Mouse (Mus musculus) heart, embryonic 14.5 days (tissue): ENCODE data around the gene Cttn. TPM values are rescaled to one million over a fixed set of nuclear protein-coding genes. Genes with fewer than 3 reads are reported as not detected.

ENCODE experiments used
- ATAC-seq: fragments of 200-750 bp; cut with Nextera tagmentation; 2 replicates; pipeline ENCODE4 v1.8.0; 2017; ENCODE audit warnings: low read depth, moderate TSS enrichment; ENCODE audit not compliant: insufficient number of reproducible peaks, insufficient read depth, low FRiP score
- H3K27ac ChIP-seq, 2 experiments: fragments of 200-500 bp in 1 of 2; fragments of 300-500 bp in 1 of 2; sonication (generic) in 1 of 2; replicated peaks in 1 of 2; 2 replicates each; pipeline ENCODE4 v1.5.1; 2012 to 2014; ENCODE audit warnings: low read depth in 2 of 2, low read length in 2 of 2, control low read depth in 1 of 2, mild to moderate bottlenecking in 1 of 2, mixed read lengths in 1 of 2; ENCODE audit not compliant: control insufficient read depth in 1 of 2, insufficient read depth in 1 of 2
- H3K27me3 ChIP-seq: fragments of 300-500 bp; sonication (generic); 2 replicates; pipeline ENCODE4 v1.6.1; 2014; ENCODE audit warnings: mild to moderate bottlenecking, low read length, control low read depth; ENCODE audit not compliant: control insufficient read depth, insufficient read depth
- H3K36me3 ChIP-seq: fragments of 300-500 bp; sonication (generic); 2 replicates; pipeline ENCODE4 v1.6.1; 2014; ENCODE audit warnings: mild to moderate bottlenecking, control low read depth, low read length, mixed read lengths; ENCODE audit not compliant: control insufficient read depth, insufficient read depth
- H3K4me1 ChIP-seq, 2 experiments: fragments of 200-500 bp in 1 of 2; fragments of 300-500 bp in 1 of 2; sonication (generic) in 1 of 2; 2 replicates each; pipeline ENCODE4 v1.6.1; 2012 to 2014; ENCODE audit warnings: low read length in 2 of 2, control low read depth in 1 of 2, mixed read lengths in 1 of 2; ENCODE audit not compliant: control insufficient read depth in 2 of 2, insufficient read depth in 2 of 2
- H3K4me2 ChIP-seq: fragments of 300-500 bp; sonication (generic); 2 replicates; pipeline ENCODE4 v1.6.1; 2014; ENCODE audit warnings: mild to moderate bottlenecking, low read length
- H3K4me3 ChIP-seq, 2 experiments: fragments of 200-500 bp in 1 of 2; fragments of 300-500 bp in 1 of 2; sonication (generic) in 1 of 2; 2 replicates each; pipeline ENCODE4 v1.5.1; 2012 to 2014; ENCODE audit warnings: low read length in 2 of 2, mild to moderate bottlenecking in 2 of 2, control low read depth in 1 of 2, low read depth in 1 of 2, moderate library complexity in 1 of 2; ENCODE audit not compliant: control insufficient read depth in 1 of 2, insufficient read depth in 1 of 2
- H3K9ac ChIP-seq: fragments of 300-500 bp; sonication (generic); 2 replicates; pipeline ENCODE4 v1.6.1; 2014; ENCODE audit warnings: mild to moderate bottlenecking, low read length
- H3K9me3 ChIP-seq: fragments of 300-500 bp; sonication (generic); 2 replicates; pipeline ENCODE4 v1.6.1; 2016; ENCODE audit warnings: low read length, control low read depth; ENCODE audit not compliant: control insufficient read depth
- WGBS: fragments of 180-500 bp; shearing (Covaris S2); extraction: QIAGEN DNeasy Blood & Tissue Kit; methylation state at CpG from one replicate; pipeline ENCODE4 v1.1.7; 2014; 5-methylcytosine and 5-hydroxymethylcytosine counted together
- polyA plus RNA-seq: library from polyadenylated mRNA; unstranded; fragments of >200 nt; fragmentation: Nextera tagmentation; extraction: Ambion mirVana; gene quantifications from 2 replicates; pipeline ENCODE4 v1.2.1, GENCODE M21; 2014

The Cttn gene
- polyA plus RNA-seq, 1 experiment from 2014 or later, result 121 TPM

DNA sequence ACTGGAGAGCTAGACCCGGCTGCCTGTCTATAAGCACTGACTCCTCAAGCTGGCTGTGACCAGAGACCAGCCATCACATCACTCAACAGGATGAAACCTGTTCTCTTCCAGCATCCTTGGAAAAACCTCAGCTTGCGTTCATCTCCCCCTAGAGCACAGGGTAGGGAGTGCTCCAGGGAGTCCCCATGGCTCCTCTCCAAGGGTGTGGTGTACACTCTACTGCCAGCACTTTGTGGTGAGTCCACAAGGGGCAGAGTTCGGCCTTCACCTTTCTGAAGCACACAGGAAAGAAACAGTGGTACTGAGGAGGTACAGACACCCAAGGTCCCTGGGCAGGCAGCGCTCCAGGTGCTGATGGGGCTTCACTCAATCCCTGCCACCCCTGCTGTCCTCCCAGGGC lies 55.0 kb downstream of the Cttn start:
- no peak overlapping the region for H3K4me3 ChIP-seq
- H3K4me2 ChIP-seq, result no peak overlapping the region
- WGBS, result 67% methylated on average over 4 of the region's 4 CpGs
- ATAC-seq, result no peak
- no peak overlapping the region for H3K27ac ChIP-seq
- no peaks in the 10 kb centered on the region for H3K36me3 ChIP-seq
- H3K9me3 ChIP-seq, result no peaks in the 10 kb centered on the region
- H3K27me3 ChIP-seq, result peaks cover under 1% of the 10 kb centered on the region; the same call in 1 of the 2 replicates
- H3K9ac ChIP-seq, result no peak overlapping the region
- H3K4me1 ChIP-seq, result peaks cover 7 to 8% of the 10 kb centered on the region in 2 experiments; a peak in 3 of 4 replicates

DNA sequence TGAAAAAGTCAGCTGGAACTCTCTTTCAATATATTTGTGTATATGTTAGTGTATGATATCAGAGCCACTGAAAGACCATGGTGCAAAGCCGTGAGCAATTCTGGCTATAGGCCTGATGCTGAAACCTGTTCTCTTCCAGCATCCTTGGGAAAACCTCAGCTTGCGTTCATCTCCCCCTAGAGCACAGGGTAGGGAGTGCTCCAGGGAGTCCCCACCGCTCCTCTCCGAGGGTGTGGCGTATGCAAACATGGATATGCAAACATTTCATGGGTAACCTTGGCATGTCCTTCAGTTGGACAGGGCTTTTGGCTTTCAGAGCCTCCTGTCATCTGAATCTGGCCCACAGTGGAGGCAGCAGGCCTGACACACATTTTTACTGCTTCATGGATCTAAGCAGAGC lies 56.2 kb downstream of the Cttn start:
- Histone ChIP-seq H3K4me1 (peaks cover 6 to 7% of the 10 kb centered on the region in 2 experiments; a peak in 3 of 4 replicates), H3K27ac (no peak overlapping the region), H3K36me3 (no peaks in the 10 kb centered on the region), H3K9me3 (no peaks in the 10 kb centered on the region), H3K4me3 (no peak overlapping the region), H3K9ac (no peak overlapping the region), H3K27me3 (peaks cover 9% of the 10 kb centered on the region; the same call in 1 of the 2 replicates), H3K4me2 (no peak overlapping the region)
- WGBS, result 75% methylated on average over 5 of the region's 5 CpGs
- no peak for ATAC-seq

DNA sequence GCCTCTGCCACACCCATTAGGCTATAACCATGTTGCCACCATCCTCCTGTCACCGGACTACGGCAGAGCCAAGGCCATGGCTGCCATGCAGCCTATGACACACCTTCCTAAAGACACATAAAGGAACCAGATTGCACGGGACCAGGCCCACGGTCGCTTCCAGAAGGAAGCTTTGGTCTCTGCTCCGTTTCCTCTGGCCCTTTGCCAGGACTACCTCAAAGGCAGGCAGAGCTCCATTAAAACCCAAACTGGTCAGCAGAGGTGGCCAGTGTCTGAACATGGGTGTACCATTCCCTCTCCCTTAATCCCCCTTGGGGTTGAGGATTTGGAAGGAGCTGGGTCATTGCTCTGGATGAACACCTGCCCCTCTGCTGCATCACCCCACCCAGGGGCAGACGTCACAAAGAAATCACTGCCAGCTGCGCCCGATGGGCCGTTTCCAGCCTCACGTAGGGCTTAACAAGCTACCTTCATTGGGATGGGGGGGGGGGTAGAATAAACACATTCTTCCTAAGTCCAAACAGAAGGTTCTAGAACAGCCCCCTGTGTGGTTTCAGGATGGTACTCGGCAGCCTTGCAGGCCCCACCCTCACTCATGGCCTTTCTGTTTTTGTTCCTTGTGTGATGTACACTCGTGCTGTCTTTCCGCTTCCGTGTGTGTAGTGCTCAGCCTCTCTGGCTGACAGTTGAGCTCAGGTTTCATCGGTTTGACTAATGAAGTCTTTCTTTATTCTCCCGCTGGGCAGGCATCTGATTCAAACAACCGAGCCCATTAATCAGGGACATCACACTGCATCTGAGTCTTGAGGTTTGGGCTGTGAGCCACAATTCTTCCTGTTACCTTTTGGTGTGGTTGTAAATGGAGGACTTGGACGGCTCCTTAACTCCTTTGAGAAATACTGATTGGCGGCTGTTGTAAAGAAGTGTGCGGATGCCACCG lies 58.6 kb downstream of the Cttn start:
- H3K36me3 ChIP-seq, result no peaks in the 10 kb centered on the region
- no peak for ATAC-seq
- H3K27me3 ChIP-seq, result peaks cover 19% of the 10 kb centered on the region
- H3K4me2 ChIP-seq, result no peak overlapping the region
- WGBS, result 75% methylated on average over 22 of the region's 22 CpGs
- no peak overlapping the region for H3K4me3 ChIP-seq
- peaks cover 0 to 5% of the 10 kb centered on the region in 2 experiments; a peak in 1 of 4 replicates for H3K4me1 ChIP-seq
- no peak overlapping the region for H3K9ac ChIP-seq
- H3K9me3 ChIP-seq, result no peaks in the 10 kb centered on the region
- no peak overlapping the region for H3K27ac ChIP-seq

DNA sequence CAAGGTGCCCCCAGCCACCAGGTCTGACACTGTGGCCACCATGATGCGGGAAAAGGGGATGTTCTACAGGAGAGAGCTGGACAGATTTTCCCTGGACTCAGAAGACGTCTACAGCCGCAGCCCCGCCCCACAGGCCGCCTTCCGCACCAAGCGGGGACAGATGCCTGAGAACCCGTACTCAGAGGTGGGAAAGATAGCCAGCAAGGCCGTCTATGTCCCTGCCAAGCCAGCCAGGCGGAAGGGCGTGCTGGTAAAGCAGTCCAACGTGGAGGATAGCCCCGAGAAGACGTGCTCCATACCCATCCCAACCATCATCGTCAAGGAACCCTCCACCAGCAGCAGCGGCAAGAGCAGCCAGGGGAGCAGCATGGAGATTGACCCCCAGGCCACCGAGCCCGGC lies 61.1 kb downstream of the Cttn start:
- ATAC-seq, result no peak
- 0 out of 4 replicates have a peak, but pooled peaks cover 0 to 5% of the 10 kb centered on the region in 2 experiments for H3K4me1 ChIP-seq
- H3K4me2 ChIP-seq, result no peak overlapping the region
- H3K4me3 ChIP-seq, result no peak overlapping the region
- H3K36me3 ChIP-seq, result no peaks in the 10 kb centered on the region
- H3K9ac ChIP-seq, result no peak overlapping the region
- no peak overlapping the region for H3K27ac ChIP-seq
- H3K27me3 ChIP-seq, result peaks cover 23% of the 10 kb centered on the region
- H3K9me3 ChIP-seq, result no peaks in the 10 kb centered on the region
- WGBS, result 58% methylated on average over 18 of the region's 18 CpGs

DNA sequence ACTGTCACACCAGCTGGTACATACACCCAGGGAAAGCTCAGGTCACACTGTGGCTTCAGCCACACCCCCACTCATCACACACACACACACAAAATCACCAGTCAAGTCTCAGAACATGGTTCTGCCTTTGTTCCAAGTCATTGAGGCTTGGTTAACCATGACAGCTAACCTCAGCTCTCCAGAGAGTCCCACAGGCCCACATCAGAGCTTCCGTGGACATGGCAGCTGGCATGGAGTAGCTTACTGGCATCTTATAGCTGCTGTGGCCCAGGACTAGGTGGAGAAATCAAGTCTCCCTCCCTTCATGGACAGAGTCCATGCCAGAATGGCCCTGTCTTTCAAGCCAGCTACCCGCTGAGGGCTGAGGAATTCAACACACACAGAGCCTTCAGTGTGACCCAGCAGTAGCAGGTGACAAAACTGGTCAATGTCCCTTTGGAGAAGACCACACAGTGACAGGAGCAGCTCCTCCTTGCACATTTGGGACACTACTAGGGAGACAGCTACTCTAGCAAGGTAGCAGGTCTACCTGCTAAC lies 62.3 kb downstream of the Cttn start:
- Histone ChIP-seq H3K9me3 (no peaks in the 10 kb centered on the region), H3K9ac (no peak overlapping the region), H3K36me3 (no peaks in the 10 kb centered on the region), H3K4me2 (no peak overlapping the region), H3K4me3 (no peak overlapping the region), H3K4me1 (0 out of 4 replicates have a peak, but pooled peaks cover 0 to 5% of the 10 kb centered on the region in 2 experiments), H3K27ac (no peak overlapping the region), H3K27me3 (peaks cover 23% of the 10 kb centered on the region)
- whole genome bisulfite sequencing, result 83% methylated on average over 2 of the region's 2 CpGs
- ATAC-seq, result no peak

DNA sequence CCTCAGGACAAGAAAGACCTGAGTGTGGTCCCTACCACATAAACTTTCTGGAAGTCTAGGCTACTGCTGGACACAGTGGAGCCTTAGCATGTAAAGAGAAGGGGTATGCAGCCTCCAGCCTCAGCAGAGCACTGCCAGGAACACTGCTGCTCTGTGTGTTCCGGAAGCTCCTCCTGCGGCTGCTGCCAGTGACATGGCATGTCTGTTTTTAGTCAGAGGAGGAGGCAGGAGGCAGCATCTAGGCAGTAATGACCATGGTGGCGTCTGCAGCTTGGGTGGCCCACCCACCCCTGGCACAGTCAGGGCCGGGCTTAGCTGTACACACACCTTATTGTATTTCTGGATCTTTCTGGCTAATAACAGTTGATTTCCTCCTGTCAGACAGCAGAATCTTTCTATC lies 63.1 kb downstream of the Cttn start:
- H3K9me3 ChIP-seq, result no peaks in the 10 kb centered on the region
- no peaks in the 10 kb centered on the region for H3K36me3 ChIP-seq
- no peak overlapping the region for H3K27ac ChIP-seq
- H3K4me3 ChIP-seq, result no peak overlapping the region
- H3K4me2 ChIP-seq, result no peak overlapping the region
- 0 out of 4 replicates have a peak, but pooled peaks cover 0 to 5% of the 10 kb centered on the region in 2 experiments for H3K4me1 ChIP-seq
- H3K27me3 ChIP-seq, result peaks cover 23% of the 10 kb centered on the region
- ATAC-seq, result no peak
- WGBS, result 16% methylated on average over 4 of the region's 4 CpGs
- no peak overlapping the region for H3K9ac ChIP-seq

DNA sequence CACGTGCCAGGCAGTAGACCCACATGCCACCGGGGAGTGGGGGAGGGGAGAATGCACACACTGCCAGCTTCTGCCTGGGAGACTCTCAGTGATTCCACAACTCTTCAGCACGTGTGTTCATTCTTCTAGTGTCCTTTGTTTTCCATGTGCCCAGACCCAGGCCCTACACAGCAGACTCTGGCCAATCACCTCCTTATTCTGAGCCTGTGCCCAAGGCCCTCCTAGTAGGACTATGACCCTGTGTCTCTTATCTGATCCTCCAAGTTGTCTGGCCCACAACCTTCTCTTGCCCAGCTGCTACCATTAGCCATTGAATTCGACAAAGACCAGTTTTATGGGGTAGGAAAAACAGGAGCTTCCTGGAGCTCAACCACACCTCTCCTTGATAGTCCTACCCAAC lies 68.3 kb downstream of the Cttn start:
- 70% methylated on average over 4 of the region's 4 CpGs for WGBS
- Histone ChIP-seq H3K9ac (no peak overlapping the region), H3K4me3 (no peak overlapping the region), H3K27me3 (peaks cover 4% of the 10 kb centered on the region; the same call in 1 of the 2 replicates), H3K9me3 (no peaks in the 10 kb centered on the region), H3K4me1 (0 out of 4 replicates have a peak, but pooled peaks cover 0 to 1% of the 10 kb centered on the region in 2 experiments), H3K36me3 (no peaks in the 10 kb centered on the region), H3K27ac (no peak overlapping the region), H3K4me2 (no peak overlapping the region)
- ATAC-seq, result no peak
